Mouse (Mus musculus) liver, embryonic 15.5 days (tissue): ENCODE results near the gene Pde4a. TPM values are rescaled to one million over a fixed set of nuclear protein-coding genes. Genes with fewer than 3 reads are reported as not detected.
A peak's percentile ranks its signal among the peaks of the same experiment; 100 is the strongest.
"Not testable (repeated sequence)": the region's sequence is repeated elsewhere in the genome, so short reads cannot be mapped to it uniquely, and the experiment has no call there.

ENCODE experiments used
- ATAC-seq: fragments of 200-750 bp; cut with Nextera tagmentation; 2 replicates; pipeline ENCODE4 v1.8.0; 2017; ENCODE audit warnings: moderate number of reproducible peaks, mild to moderate bottlenecking, moderate library complexity; ENCODE audit not compliant: insufficient read depth
- H3K27ac ChIP-seq: fragments of 300-500 bp; sonication (generic); replicated peaks from 2 replicates; pipeline ENCODE4 v1.5.1; 2015; ENCODE audit warnings: mild to moderate bottlenecking, inconsistent platforms
- H3K27me3 ChIP-seq: fragments of 300-500 bp; sonication (generic); 2 replicates; pipeline ENCODE4 v1.6.1; 2015; ENCODE audit warnings: mild to moderate bottlenecking, inconsistent platforms
- H3K36me3 ChIP-seq: fragments of 300-500 bp; sonication (generic); replicated peaks from 2 replicates; pipeline ENCODE4 v1.6.1; 2015; ENCODE audit warnings: moderate library complexity, mild to moderate bottlenecking, inconsistent platforms
- H3K4me1 ChIP-seq: fragments of 300-500 bp; sonication (generic); replicated peaks from 2 replicates; pipeline ENCODE4 v1.6.1; 2015; ENCODE audit warnings: inconsistent platforms
- H3K4me2 ChIP-seq: fragments of 300-500 bp; sonication (generic); 2 replicates; pipeline ENCODE4 v1.6.1; 2015; ENCODE audit warnings: moderate library complexity, mild to moderate bottlenecking, inconsistent platforms
- H3K4me3 ChIP-seq: fragments of 300-500 bp; sonication (generic); replicated peaks from 2 replicates; pipeline ENCODE4 v1.5.1; 2015; ENCODE audit warnings: mild to moderate bottlenecking, inconsistent platforms
- H3K9ac ChIP-seq: fragments of 300-500 bp; sonication (generic); 2 replicates; pipeline ENCODE4 v1.6.1; 2015; ENCODE audit warnings: moderate library complexity, mild to moderate bottlenecking, inconsistent platforms
- H3K9me3 ChIP-seq: fragments of 300-500 bp; sonication (generic); replicated peaks from 2 replicates; pipeline ENCODE4 v1.6.1; 2016; ENCODE audit warnings: inconsistent platforms
- WGBS: fragments of 180-500 bp; shearing (Covaris S2); methylation state at CpG from one replicate; pipeline ENCODE4 v1.1.7; 2015; ENCODE audit warnings: mixed read lengths; ENCODE audit not compliant: insufficient replicate concordance; 5-methylcytosine and 5-hydroxymethylcytosine counted together
- polyA plus RNA-seq: library from polyadenylated mRNA; unstranded; fragments of >200 nt; fragmentation: Nextera tagmentation; extraction: Ambion mirVana; gene quantifications from 2 replicates; pipeline ENCODE4 v1.2.1, GENCODE M21; 2015

The Pde4a gene
- polyA plus RNA-seq, 1 experiment from 2014 or later, result 1.8 TPM

DNA sequence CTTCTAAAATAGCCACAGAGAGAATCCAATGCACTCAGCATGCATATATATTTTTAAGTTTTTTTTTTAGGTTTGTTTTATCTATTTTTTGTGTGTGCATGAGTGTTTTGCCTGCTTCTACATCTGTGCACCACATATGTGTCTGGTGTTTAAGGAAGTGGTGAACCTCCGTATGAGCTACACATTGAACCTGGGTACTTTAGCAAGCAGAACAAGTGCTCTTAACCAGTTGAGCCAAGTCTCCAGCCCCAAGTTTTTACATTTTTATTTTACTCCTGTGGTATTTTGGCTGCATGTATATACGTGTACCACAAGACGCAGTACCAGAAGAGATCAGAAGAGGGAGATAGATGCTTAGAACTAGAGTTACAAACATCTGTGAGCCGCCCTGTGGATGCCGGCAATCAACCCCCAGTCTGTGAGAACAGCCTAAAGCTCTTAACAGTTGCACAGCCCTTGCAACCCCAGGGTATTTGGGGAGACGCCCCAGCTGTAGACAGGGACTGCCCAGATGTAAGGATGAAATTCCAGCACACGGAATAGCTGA, 55.9 kb downstream of the Pde4a start:
- H3K4me1 ChIP-seq, result peaks cover 37% of the 10 kb centered on the region
- peak overlapping the region; percentile 60 for H3K4me3 ChIP-seq
- WGBS, result 10% methylated on average over 7 of the region's 7 CpGs
- no peaks in the 10 kb centered on the region for H3K27me3 ChIP-seq
- peak overlapping the region; percentile 81 for H3K4me2 ChIP-seq
- peak overlapping the region; percentile 56 for H3K9ac ChIP-seq
- ATAC-seq, result peak; percentile 29; the same call in 1 of the 2 replicates
- 0 out of 2 replicates have a peak, but pooled peaks cover 4% of the 10 kb centered on the region for H3K9me3 ChIP-seq
- no peaks in the 10 kb centered on the region for H3K36me3 ChIP-seq
- H3K27ac ChIP-seq, result peak overlapping the region; percentile 88

DNA sequence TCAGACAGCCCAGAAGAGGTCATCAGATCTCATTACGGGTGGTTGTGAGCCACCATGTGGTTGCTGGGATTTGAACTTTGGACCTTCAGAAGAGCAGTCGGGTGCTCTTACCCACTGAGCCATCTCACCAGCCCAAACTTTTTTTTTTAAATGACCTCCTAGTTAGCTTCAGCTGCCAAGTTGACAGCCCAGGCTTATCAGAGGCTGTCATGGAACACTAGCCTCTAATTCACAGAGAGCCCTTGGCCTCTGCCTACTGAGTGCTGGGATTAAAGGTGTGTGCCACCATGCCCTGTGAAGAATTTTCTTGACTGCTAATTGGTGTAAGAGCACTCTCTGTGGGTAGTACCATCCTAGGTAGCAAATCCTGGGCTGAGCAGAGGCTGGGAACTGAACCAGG, 58.0 kb downstream of the Pde4a start:
- not testable (repeated sequence) for H3K4me3 ChIP-seq, H3K9ac ChIP-seq, H3K9me3 ChIP-seq, H3K36me3 ChIP-seq, H3K27ac ChIP-seq, H3K4me2 ChIP-seq, ATAC-seq, H3K27me3 ChIP-seq
- H3K4me1 ChIP-seq, result peaks cover 55% of the 10 kb centered on the region
- 91% methylated on average over 2 of the region's 2 CpGs for WGBS

DNA sequence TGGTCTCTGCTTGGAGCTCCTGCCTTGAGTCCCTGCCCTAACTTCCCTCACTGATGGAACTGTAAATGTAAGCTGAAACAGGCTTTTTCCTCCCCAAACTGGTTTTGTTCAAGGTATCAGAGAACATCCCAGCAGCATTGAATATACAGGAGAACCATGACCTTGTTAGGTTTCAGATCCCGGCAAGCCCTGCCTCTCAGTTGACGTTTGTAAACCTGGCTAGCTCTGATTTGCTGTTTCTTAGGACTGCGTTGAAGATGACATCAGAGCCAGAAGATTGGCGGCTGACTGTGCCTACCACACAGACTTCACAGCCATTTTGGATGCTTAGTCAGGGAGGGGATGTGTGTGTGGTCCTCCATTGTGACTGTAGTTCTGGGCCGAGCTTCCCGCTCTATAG, 58.4 kb downstream of the Pde4a start:
- H3K9me3 ChIP-seq, result 0 out of 2 replicates have a peak, but pooled peaks cover 4% of the 10 kb centered on the region

DNA sequence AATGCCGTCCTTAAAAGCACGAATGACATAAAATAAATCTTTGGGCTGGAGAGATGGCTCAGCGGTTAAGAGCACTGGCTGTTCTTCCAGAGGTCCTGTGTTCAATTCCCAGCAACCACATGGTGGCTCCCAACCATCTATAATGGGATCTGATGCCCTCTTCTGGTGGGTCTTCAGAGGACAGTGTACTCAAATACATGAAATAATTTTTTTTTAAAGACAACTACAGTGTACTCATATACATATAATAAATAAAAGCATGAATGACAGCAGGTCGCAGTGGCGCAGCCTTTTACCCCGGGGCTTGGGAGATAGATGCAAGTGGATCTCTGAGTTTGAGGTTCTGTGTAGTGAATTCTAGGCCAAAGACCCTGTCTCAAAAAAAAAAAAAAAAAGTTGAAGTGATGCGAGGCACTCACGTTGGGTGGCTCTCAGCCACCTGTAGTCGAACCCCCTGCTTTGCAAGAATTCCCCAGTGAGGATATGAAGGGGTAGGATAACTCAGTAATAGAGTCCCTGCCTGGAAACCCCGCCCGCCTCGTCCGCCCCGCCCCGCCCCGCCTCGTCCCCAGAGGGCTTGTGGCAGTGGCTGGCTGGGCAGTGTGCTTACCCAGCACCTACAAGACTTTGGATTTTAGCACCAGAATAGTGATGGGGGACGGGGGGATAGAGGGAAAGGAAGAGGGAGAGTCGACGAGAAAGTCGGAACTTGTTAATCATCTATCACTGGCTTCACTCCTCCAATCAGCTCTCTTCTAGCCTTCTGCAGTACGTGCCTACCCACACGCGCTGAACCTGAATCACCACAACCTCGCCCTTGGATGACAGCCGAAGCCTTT, 59.3 kb downstream of the Pde4a start:
- Histone ChIP-seq H3K27me3 (no peaks in the 10 kb centered on the region), H3K4me1 (peaks cover 55% of the 10 kb centered on the region), H3K9me3 (0 out of 2 replicates have a peak, but pooled peaks cover 3% of the 10 kb centered on the region), H3K27ac (peak overlapping the region; percentile 59), H3K4me2 (peak overlapping the region; percentile 76), H3K4me3 (peak overlapping the region; percentile 51), H3K9ac (peak overlapping the region; percentile 18; the same call in 1 of the 2 replicates), H3K36me3 (peaks cover 8% of the 10 kb centered on the region)
- 16% methylated on average over 26 of the region's 26 CpGs for WGBS
- peak; percentile 45 for ATAC-seq

More for the DNA sequence above, 58.4 kb downstream of the Pde4a start:
- Histone ChIP-seq H3K36me3 (no peaks in the 10 kb centered on the region), H3K9ac (no peak overlapping the region), H3K4me1 (peaks cover 55% of the 10 kb centered on the region), H3K4me2 (no peak overlapping the region), H3K27ac (no peak overlapping the region), H3K27me3 (no peaks in the 10 kb centered on the region), H3K4me3 (no peak overlapping the region)
- no peak for ATAC-seq
- WGBS, result 78% methylated on average over 6 of the region's 6 CpGs

DNA sequence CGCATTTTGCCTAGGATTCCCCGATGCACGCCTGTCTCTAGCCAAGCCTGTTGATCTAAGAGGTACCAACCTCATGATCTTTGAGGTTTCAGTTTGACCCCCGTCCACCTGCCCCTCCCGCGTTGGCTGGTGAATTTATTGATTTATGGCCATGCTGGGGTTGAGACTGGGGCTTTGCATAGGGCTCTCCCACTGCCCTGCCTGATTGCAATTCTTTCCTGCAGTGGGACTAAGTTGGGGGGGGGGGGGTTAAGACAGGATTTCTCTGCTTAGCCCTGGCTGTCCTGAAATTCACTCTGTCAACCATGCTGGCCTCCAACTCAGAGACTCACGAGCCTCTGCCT, 59.9 kb downstream of the Pde4a start:
- H3K27ac ChIP-seq, result peak overlapping the region; percentile 59
- H3K9ac ChIP-seq, result peak overlapping the region; percentile 18; the same call in 1 of the 2 replicates
- peak overlapping the region; percentile 76 for H3K4me2 ChIP-seq
- H3K9me3 ChIP-seq, result no peaks in the 10 kb centered on the region
- no peaks in the 10 kb centered on the region for H3K27me3 ChIP-seq
- ATAC-seq, result no peak
- H3K36me3 ChIP-seq, result peaks cover 13% of the 10 kb centered on the region
- peak overlapping the region; percentile 51 for H3K4me3 ChIP-seq
- H3K4me1 ChIP-seq, result peaks cover 55% of the 10 kb centered on the region
- 6% methylated on average over 7 of the region's 7 CpGs for WGBS

- 13% methylated on average over 16 of the region's 16 CpGs for WGBS
- peaks cover 47% of the 10 kb centered on the region for H3K4me1 ChIP-seq
- H3K36me3 ChIP-seq, result peaks cover 33% of the 10 kb centered on the region
- ATAC-seq, result peak; percentile 35
- peak overlapping the region; percentile 32 for H3K4me3 ChIP-seq
- H3K4me2 ChIP-seq, result peak overlapping the region; percentile 67
- H3K27ac ChIP-seq, result peak overlapping the region; percentile 71
- H3K9ac ChIP-seq, result peak overlapping the region; percentile 13; the same call in 1 of the 2 replicates
- no peaks in the 10 kb centered on the region for H3K9me3 ChIP-seq
- H3K27me3 ChIP-seq, result no peaks in the 10 kb centered on the region
Observed at GRCm38 (mm10) chr9:21227342-21227741, 61.8 kb downstream of the Pde4a start.

DNA sequence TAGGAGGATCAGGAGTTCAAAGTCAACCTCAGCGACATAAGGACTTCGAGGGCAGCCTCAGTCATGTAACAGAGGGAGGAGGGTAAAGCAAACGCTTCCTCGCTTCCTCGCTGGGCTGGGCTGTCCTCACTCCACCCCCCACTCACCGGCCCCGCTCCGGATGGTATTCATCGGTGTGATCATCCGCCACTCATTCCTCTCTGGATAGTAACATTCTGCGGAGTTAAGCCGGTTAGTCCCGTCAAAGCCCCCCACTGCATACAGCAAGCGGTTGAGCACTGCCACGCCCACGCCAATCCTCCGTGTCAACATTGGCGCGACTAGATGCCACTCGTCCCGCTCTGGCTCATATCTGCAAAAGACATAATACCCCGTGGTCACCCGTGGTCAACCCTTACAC, 66.0 kb downstream of the Pde4a start:
- Histone ChIP-seq H3K9ac (no peak overlapping the region), H3K36me3 (peaks cover 72% of the 10 kb centered on the region), H3K4me2 (no peak overlapping the region), H3K9me3 (no peaks in the 10 kb centered on the region), H3K4me1 (peaks cover 41% of the 10 kb centered on the region), H3K27me3 (no peaks in the 10 kb centered on the region), H3K27ac (no peak overlapping the region), H3K4me3 (no peak overlapping the region)
- 66% methylated on average over 23 of the region's 23 CpGs for WGBS
- ATAC-seq, result no peak

- Histone ChIP-seq H3K4me2 (no peak overlapping the region), H3K36me3 (peaks cover 79% of the 10 kb centered on the region), H3K4me3 (no peak overlapping the region), H3K4me1 (peaks cover 41% of the 10 kb centered on the region), H3K9me3 (no peaks in the 10 kb centered on the region), H3K27ac (no peak overlapping the region), H3K9ac (no peak overlapping the region), H3K27me3 (no peaks in the 10 kb centered on the region)
- WGBS, result 77% methylated on average over 5 of the region's 5 CpGs
- ATAC-seq, result no peak
Observed at GRCm38 (mm10) chr9:21232867-21233266, 67.4 kb downstream of the Pde4a start.

- WGBS, result 94% methylated on average over 29 of the region's 29 CpGs
- Histone ChIP-seq H3K9ac (no peak overlapping the region), H3K27me3 (no peaks in the 10 kb centered on the region), H3K4me3 (no peak overlapping the region), H3K27ac (no peak overlapping the region), H3K36me3 (peaks cover 79% of the 10 kb centered on the region), H3K4me1 (peaks cover 38% of the 10 kb centered on the region), H3K4me2 (no peak overlapping the region), H3K9me3 (no peaks in the 10 kb centered on the region)
- ATAC-seq, result no peak
Observed at GRCm38 (mm10) chr9:21233366-21233765, 67.9 kb downstream of the Pde4a start.

DNA sequence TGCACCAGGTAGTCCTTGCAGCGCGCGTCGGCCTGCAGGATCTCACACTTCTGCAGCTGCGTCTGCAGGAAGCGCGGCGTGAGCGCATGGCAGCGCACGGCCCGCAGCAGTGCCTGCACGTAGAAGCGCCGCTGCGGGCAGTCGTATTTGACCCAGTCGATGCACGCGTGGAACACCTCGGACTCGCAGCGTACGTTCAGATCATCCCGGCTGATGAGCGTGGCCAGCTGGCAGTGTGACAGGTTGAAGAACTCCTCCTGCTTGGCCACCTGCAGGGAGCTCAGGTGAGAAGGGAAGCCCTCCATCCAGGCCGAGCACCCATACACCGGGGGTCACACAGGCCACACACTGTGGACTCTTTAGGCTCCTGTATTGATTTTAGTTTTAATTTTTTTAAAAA, 68.3 kb downstream of the Pde4a start:
- peaks cover 79% of the 10 kb centered on the region for H3K36me3 ChIP-seq

DNA sequence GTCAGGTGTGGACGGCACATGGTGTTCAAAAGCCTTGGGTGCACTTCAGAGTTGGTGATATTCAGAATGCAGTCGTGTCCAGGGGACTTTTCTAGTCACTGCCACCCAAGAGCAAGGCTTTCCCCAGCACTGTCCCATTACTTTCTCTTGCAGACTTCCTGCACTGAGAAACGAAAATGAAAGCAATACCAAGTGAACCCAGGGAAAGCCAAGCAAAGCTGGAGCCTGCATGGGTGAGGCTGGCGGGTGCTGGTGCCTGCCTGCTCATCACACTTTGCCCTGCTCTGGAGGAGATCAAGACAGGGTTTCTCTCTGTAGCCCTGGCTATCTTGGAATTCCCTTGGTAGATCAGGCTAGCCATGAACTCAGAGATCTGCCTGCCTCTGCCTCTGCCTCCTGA, 69.8 kb downstream of the Pde4a start:
- H3K9me3 ChIP-seq, result no peaks in the 10 kb centered on the region

More for the DNA sequence above, 68.3 kb downstream of the Pde4a start:
- Histone ChIP-seq H3K4me3 (no peak overlapping the region), H3K27ac (no peak overlapping the region), H3K9me3 (no peaks in the 10 kb centered on the region), H3K4me1 (peaks cover 38% of the 10 kb centered on the region), H3K4me2 (no peak overlapping the region), H3K27me3 (no peaks in the 10 kb centered on the region), H3K9ac (no peak overlapping the region)
- WGBS, result 95% methylated on average over 28 of the region's 28 CpGs
- ATAC-seq, result no peak

More for the DNA sequence above, 69.8 kb downstream of the Pde4a start:
- Histone ChIP-seq H3K27ac (0 out of 2 replicates have a peak overlapping the region, but pooled peaks have one; percentile 35), H3K9ac (no peak overlapping the region), H3K4me1 (peaks cover 50% of the 10 kb centered on the region), H3K36me3 (peaks cover 66% of the 10 kb centered on the region), H3K4me3 (no peak overlapping the region), H3K27me3 (no peaks in the 10 kb centered on the region), H3K4me2 (peak overlapping the region; percentile 27; the same call in 1 of the 2 replicates)
- 71% methylated on average over 4 of the region's 4 CpGs for WGBS
- ATAC-seq, result no peak
